Mouse (Mus musculus): ENCODE data around the gene Slc22a28.
"Not testable (repeated sequence)": the region's sequence is repeated elsewhere in the genome, so short reads cannot be mapped to it uniquely, and the experiment has no call there.

Slc22a28 gene

GRCm38 (mm10) chr19:8131881-8132280 lies at the start of gene Slc22a28:
Gene Slc22a28 (minus strand): TSS chr19:8131982.
- not testable (repeated sequence) for DNase-seq (ENCODE audit: low spot score in 2 of 2)

GRCm38 (mm10) chr19:8148787-8149523 lies 17.2 kb upstream of the Slc22a28 start:
- DNase-seq (ENCODE audit: low spot score in 2 of 2), result no peak

- DNase-seq (ENCODE audit: low spot score in 2 of 2), result not testable (repeated sequence)
Measured at GRCm38 (mm10) chr19:8142716-8143115, 10.9 kb upstream of the Slc22a28 start.

GRCm38 (mm10) chr19:8134127-8134841 lies 2.5 kb upstream of the Slc22a28 start:
- not testable (repeated sequence) for DNase-seq (ENCODE audit: low spot score in 2 of 2)

- peak; percentile 87 to 89 for DNase-seq (ENCODE audit: low spot score in 2 of 2)
Measured at GRCm38 (mm10) chr19:8019904-8020349, 111.9 kb downstream of the Slc22a28 start.

GRCm38 (mm10) chr19:8019329-8019851 lies 112.4 kb downstream of the Slc22a28 start:
- DNase-seq (ENCODE audit: low spot score in 2 of 2), result peak; percentile 49 to 60

- DNase-seq (ENCODE audit: low spot score in 2 of 2), result peak in 1 of 2 experiments; percentile 17
Measured at GRCm38 (mm10) chr19:8018535-8018934, 113.2 kb downstream of the Slc22a28 start.

Data from spleen, postnatal 36 days (tissue).